Mouse (Mus musculus) kidney, adult 2 months (tissue): Measurements from ENCODE around the gene Cftr.

Experiments used
- CTCF ChIP-seq: fragments of 200-500 bp; conservative IDR thresholded peaks from 2 replicates; pipeline ENCODE4 v1.5.1; 2011; ENCODE audit warnings: low read depth, mild to moderate bottlenecking, control low read depth, low read length, moderate library complexity, mixed read lengths; ENCODE audit not compliant: insufficient read depth, insufficient read length
- POLR2A ChIP-seq: fragments of 200-500 bp; IDR thresholded peaks from one replicate; pipeline ENCODE4 v1.6.1; 2011; ENCODE audit warnings: low read depth, low read length, control low read depth

DNA sequence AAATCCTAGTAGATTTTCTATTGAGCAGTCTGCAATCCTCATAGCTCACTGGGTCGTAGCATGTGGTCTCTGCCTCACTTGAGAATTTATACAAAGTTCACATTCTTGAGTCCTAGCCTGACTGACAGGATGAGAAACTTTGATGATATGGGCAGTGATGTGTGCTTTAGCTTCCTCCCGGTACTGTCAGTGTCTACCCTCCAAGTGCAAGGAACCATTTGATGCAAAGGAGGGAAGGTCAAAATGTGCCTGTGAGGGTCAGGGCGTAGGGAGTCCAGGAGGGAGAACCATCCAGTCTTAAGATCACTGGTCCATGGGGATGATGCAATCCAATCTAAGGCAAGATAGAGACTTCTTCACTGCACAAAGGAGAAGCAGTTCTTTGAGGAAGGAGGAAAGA, 164.9 kb downstream of the Cftr start:
- TF ChIP-seq CTCF, result no peak
- no peak for TF ChIP-seq POLR2A
